23 mouse cellular contexts compared by ENCODE assay signal in the genomic region with DNA sequence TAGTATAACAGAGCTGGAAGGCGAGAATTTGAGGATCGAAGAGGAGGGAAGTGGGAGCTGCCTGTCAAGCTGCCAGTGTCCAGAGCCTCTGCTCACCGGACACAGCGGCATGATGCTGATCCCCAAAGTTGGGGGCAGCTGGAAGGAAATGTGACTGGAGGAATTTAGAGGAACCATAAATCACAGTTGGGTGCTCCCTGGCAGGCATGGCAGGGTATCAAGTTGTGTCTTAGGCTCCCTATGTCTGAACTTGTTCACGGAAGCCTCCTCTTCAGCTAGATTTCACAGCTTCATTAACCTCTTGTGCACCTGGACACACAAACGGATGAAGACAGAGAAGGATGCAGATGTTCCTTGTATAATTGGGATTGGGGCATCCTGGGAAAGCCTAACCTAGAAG.
DNase-seq lines count a peak whose midpoint lies in the region; ATAC-seq and TF ChIP-seq lines count a peak whose summit lies in the region.
"Had no signal": no experiment of that assay in that cellular context is flagged by ENCODE, and none has a peak within 500 bp of the region (broad histone marks: within the 10 kb centered on the region; RNA-seq: fewer than 3 reads in every experiment).

No protein-coding gene starts in this region.

- 73% methylated on average over 6 of the region's 6 CpGs for WGBS in forebrain, embryonic 16.5 days
- WGBS in forebrain, embryonic 12.5 days: 79% methylated on average over 6 of the region's 6 CpGs
- WGBS in kidney, embryonic 16.5 days: 23% methylated on average over 6 of the region's 6 CpGs
- 72% methylated on average over 6 of the region's 6 CpGs for WGBS in midbrain, embryonic 16.5 days

- ATAC-seq in forebrain, embryonic 16.5 days: no peak
- ATAC-seq in forebrain, embryonic 12.5 days (ENCODE audit: low FRiP score): no peak
- peak; percentile 84 for ATAC-seq in kidney, embryonic 16.5 days (ENCODE audit: low FRiP score, low TSS enrichment)
- ATAC-seq in midbrain, embryonic 16.5 days: no peak
- ATAC-seq: activated CD4-positive, CD25-positive, alpha-beta regulatory T cell, adult 4 months; liver, postnatal 0 days had no signal

- no peak for DNase-seq in kidney, postnatal 25 days
- DNase-seq in right cerebral cortex, postnatal 36 days (ENCODE audit: low spot score in 2 of 2): no peak
- DNase-seq: adrenal gland, postnatal 10 days; cerebellum, adult 11-12 months; cerebellum, postnatal 14 days; embryo, embryonic 11 days; gastrocnemius, adult 2 months; kidney, adult 11 months; left cerebral cortex, postnatal 4 days; liver; liver, postnatal 0 days; lung, postnatal 10 days; thymus, postnatal 25 days had no signal

- H3K4me1 ChIP-seq in forebrain, embryonic 16.5 days (replicated peaks; ENCODE audit: control insufficient read depth, insufficient read depth, low read length): peaks cover 21% of the 10 kb centered on the region
- H3K4me1 ChIP-seq in forebrain, embryonic 12.5 days: peaks cover 15% of the 10 kb centered on the region
- no peaks in the 10 kb centered on the region for H3K4me1 ChIP-seq in kidney, embryonic 16.5 days (ENCODE audit: insufficient read depth, low read length)
- peaks cover 7% of the 10 kb centered on the region; the same call in 1 of the 2 replicates for H3K4me1 ChIP-seq in cortical plate, adult 2 months (ENCODE audit: control insufficient read depth, insufficient read depth, low read length)
- H3K4me1 ChIP-seq in midbrain, embryonic 16.5 days (ENCODE audit: control insufficient read depth, insufficient read depth, low read length): peaks cover 15% of the 10 kb centered on the region
- H3K4me1 ChIP-seq: embryonic facial prominence, embryonic 15.5 days; heart, embryonic 10.5 days had no signal

- H3K9me3 ChIP-seq in forebrain, embryonic 16.5 days (ENCODE audit: control insufficient read depth, low read length): no peaks in the 10 kb centered on the region
- H3K9me3 ChIP-seq in forebrain, embryonic 12.5 days: no peaks in the 10 kb centered on the region
- no peaks in the 10 kb centered on the region for H3K9me3 ChIP-seq in kidney, embryonic 16.5 days (ENCODE audit: low read length)
- H3K9me3 ChIP-seq in midbrain, embryonic 16.5 days (replicated peaks; ENCODE audit: control insufficient read depth, low read length, poor library complexity, severe bottlenecking): no peaks in the 10 kb centered on the region
- H3K9me3 ChIP-seq: embryonic facial prominence, embryonic 15.5 days; heart, embryonic 10.5 days; neural tube, embryonic 12.5 days had no signal

- H3K9ac ChIP-seq in forebrain, embryonic 16.5 days (replicated peaks; ENCODE audit: low read depth, low read length): no peak overlapping the region
- H3K9ac ChIP-seq in forebrain, embryonic 12.5 days: no peak overlapping the region
- no peak overlapping the region for H3K9ac ChIP-seq in kidney, embryonic 16.5 days (replicated peaks; ENCODE audit: low read length)
- H3K9ac ChIP-seq in midbrain, embryonic 16.5 days (ENCODE audit: low read depth, low read length): no peak overlapping the region
- H3K9ac ChIP-seq: embryonic facial prominence, embryonic 15.5 days; liver, postnatal 0 days; neural tube, embryonic 12.5 days had no signal

- no peaks in the 10 kb centered on the region for H3K36me3 ChIP-seq in forebrain, embryonic 16.5 days (ENCODE audit: control insufficient read depth, insufficient read depth)
- no peaks in the 10 kb centered on the region for H3K36me3 ChIP-seq in forebrain, embryonic 12.5 days (replicated peaks)
- H3K36me3 ChIP-seq in kidney, embryonic 16.5 days (ENCODE audit: insufficient read depth, low read length): no peaks in the 10 kb centered on the region
- no peaks in the 10 kb centered on the region for H3K36me3 ChIP-seq in midbrain, embryonic 16.5 days (ENCODE audit: control insufficient read depth, insufficient read depth, low read length)
- H3K36me3 ChIP-seq: embryonic facial prominence, embryonic 15.5 days; G1E; heart, embryonic 10.5 days; neural tube, embryonic 12.5 days had no signal

- peak overlapping the region; percentile 57; the same call in 1 of the 2 replicates for H3K27ac ChIP-seq in forebrain, embryonic 16.5 days (ENCODE audit: low read length)
- no peak overlapping the region for H3K27ac ChIP-seq in forebrain, embryonic 12.5 days
- H3K27ac ChIP-seq in kidney, embryonic 16.5 days (ENCODE audit: low read length): no peak overlapping the region
- H3K27ac ChIP-seq in cortical plate, adult 2 months (ENCODE audit: insufficient read depth, low read length): peak overlapping the region; percentile 41; the same call in 1 of the 2 replicates
- peak overlapping the region; percentile 62 for H3K27ac ChIP-seq in midbrain, embryonic 16.5 days (ENCODE audit: low read length)
- H3K27ac ChIP-seq: embryonic facial prominence, embryonic 15.5 days; gastrocnemius, adult 2 months; heart, embryonic 10.5 days; neural tube, embryonic 12.5 days had no signal

- H3K27me3 ChIP-seq in forebrain, embryonic 16.5 days (replicated peaks; ENCODE audit: control insufficient read depth, insufficient read depth, low read length): no peaks in the 10 kb centered on the region
- H3K27me3 ChIP-seq in forebrain, embryonic 12.5 days: no peaks in the 10 kb centered on the region
- no peaks in the 10 kb centered on the region for H3K27me3 ChIP-seq in kidney, embryonic 16.5 days (ENCODE audit: insufficient read depth, low read length)
- no peaks in the 10 kb centered on the region for H3K27me3 ChIP-seq in midbrain, embryonic 16.5 days (ENCODE audit: control insufficient read depth, insufficient read depth, low read depth, low read length)
- H3K27me3 ChIP-seq: embryonic facial prominence, embryonic 15.5 days; neural tube, embryonic 12.5 days had no signal

- no peak overlapping the region for H3K4me2 ChIP-seq in forebrain, embryonic 16.5 days (ENCODE audit: low read length)
- no peak overlapping the region for H3K4me2 ChIP-seq in forebrain, embryonic 12.5 days
- H3K4me2 ChIP-seq in kidney, embryonic 16.5 days (replicated peaks; ENCODE audit: low read depth, low read length): no peak overlapping the region
- no peak overlapping the region for H3K4me2 ChIP-seq in midbrain, embryonic 16.5 days (ENCODE audit: low read length)
- H3K4me2 ChIP-seq: embryonic facial prominence, embryonic 15.5 days; neural tube, embryonic 12.5 days had no signal

- no peak for TF ChIP-seq CTCF in cortical plate, adult 2 months (IDR thresholded peaks at IDR 0.05; ENCODE audit: extremely low read depth, insufficient read depth, low read length)

- no peak for TF ChIP-seq POLR2A in cortical plate, adult 2 months (IDR thresholded peaks at IDR 0.05; ENCODE audit: extremely low read depth, insufficient read depth, low read length)

- H3K4me3 ChIP-seq in forebrain, embryonic 16.5 days (replicated peaks; ENCODE audit: low read length): no peak overlapping the region
- no peak overlapping the region for H3K4me3 ChIP-seq in forebrain, embryonic 12.5 days (replicated peaks)
- no peak overlapping the region for H3K4me3 ChIP-seq in kidney, embryonic 16.5 days (ENCODE audit: low read length)
- no peak overlapping the region for H3K4me3 ChIP-seq in cortical plate, adult 2 months (ENCODE audit: insufficient read depth, low read length)
- no peak overlapping the region for H3K4me3 ChIP-seq in midbrain, embryonic 16.5 days (ENCODE audit: low read depth, low read length)
- H3K4me3 ChIP-seq: embryonic facial prominence, embryonic 15.5 days; gastrocnemius, adult 2 months; heart, embryonic 10.5 days; neural tube, embryonic 12.5 days had no signal

Comparison
In these comparisons a context has a peak if more than half of its experiments do, and no peak if none do; other contexts are left out.
1. H3K27ac ChIP-seq: peak in forebrain, embryonic 16.5 days (single experiment), cortical plate, adult 2 months (single experiment) and midbrain, embryonic 16.5 days (single experiment); none in forebrain, embryonic 12.5 days (single experiment) and kidney, embryonic 16.5 days (single experiment).